Mouse (Mus musculus): ENCODE measurements at regions not wholly inside any gene's neighbourhood (a gene's known extent, or its start where the extent isn't known, plus 50 kb on each side); places are given as distances from the start of the nearest gene placed in this dataset.

DNA sequence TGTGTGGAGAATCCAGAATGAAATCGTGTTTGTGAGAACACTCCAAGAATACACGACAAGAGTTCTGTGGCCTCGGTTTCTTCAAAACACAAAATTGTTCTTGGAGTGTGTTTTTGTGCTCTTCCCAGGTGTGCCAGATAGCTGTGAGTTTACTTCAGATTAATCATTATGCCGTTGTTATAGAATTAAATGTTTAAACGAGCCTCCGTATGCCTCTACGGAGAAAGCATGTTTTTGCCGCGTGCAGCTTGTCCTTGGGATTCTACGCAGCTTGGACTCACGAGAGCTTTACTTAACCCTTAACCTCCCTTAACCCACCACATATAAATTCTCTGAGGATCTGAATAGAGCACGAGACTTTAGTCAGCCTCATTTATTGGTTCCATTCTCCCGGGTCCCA is 455.7 kb upstream of the Kazn start:
- Histone ChIP-seq H3K4me2 (replicated peaks; ENCODE audit: low read depth, low read length) (no peak overlapping the region), H3K9me3 (ENCODE audit: control insufficient read depth, low read length) (no peaks in the 10 kb centered on the region), H3K27ac (ENCODE audit: low read depth, low read length) (no peak overlapping the region), H3K27me3 (ENCODE audit: control insufficient read depth, insufficient read depth, low read length) (no peaks in the 10 kb centered on the region), H3K4me3 (ENCODE audit: low read length) (no peak overlapping the region), H3K36me3 (ENCODE audit: control insufficient read depth, insufficient read depth, low read length) (no peaks in the 10 kb centered on the region), H3K9ac (ENCODE audit: low read depth, low read length) (no peak overlapping the region), H3K4me1 (ENCODE audit: control insufficient read depth, insufficient read depth, low read length) (no peaks in the 10 kb centered on the region)
- WGBS: 52% methylated on average over 13 of the region's 13 CpGs
- no peak for ATAC-seq (ENCODE audit: low FRiP score, low TSS enrichment)

DNA sequence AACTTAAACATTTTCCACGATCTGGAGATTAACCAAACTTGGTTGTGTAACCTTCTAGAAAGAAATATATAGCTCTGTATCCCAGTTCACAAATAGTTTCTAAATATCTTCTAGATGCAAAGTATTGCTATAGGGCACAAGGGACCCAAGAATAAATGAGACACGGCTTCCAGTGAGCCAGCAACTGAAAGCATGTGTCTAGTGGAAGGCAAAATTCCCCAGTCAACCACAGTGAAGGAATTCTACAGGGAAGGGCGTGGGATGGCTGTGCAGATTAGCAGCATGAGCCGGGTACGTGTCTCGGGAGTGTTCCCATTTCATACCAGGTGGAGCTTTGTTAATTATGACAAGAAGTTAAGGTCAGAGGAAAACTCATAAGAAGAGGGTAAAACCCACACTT is 449.0 kb upstream of the Kazn start:
- H3K36me3 ChIP-seq (ENCODE audit: control insufficient read depth, insufficient read depth, low read length): no peaks in the 10 kb centered on the region
- no peak overlapping the region for H3K9ac ChIP-seq (ENCODE audit: low read depth, low read length)
- no peaks in the 10 kb centered on the region for H3K9me3 ChIP-seq (ENCODE audit: control insufficient read depth, low read length)
- no peak overlapping the region for H3K27ac ChIP-seq (ENCODE audit: low read depth, low read length)
- H3K4me1 ChIP-seq (ENCODE audit: control insufficient read depth, insufficient read depth, low read length): no peaks in the 10 kb centered on the region
- no peak overlapping the region for H3K4me2 ChIP-seq (replicated peaks; ENCODE audit: low read depth, low read length)
- H3K4me3 ChIP-seq (ENCODE audit: low read length): no peak overlapping the region
- no peaks in the 10 kb centered on the region for H3K27me3 ChIP-seq (ENCODE audit: control insufficient read depth, insufficient read depth, low read length)
- 87% methylated on average over 6 of the region's 6 CpGs for WGBS
- ATAC-seq (ENCODE audit: low FRiP score, low TSS enrichment): no peak

DNA sequence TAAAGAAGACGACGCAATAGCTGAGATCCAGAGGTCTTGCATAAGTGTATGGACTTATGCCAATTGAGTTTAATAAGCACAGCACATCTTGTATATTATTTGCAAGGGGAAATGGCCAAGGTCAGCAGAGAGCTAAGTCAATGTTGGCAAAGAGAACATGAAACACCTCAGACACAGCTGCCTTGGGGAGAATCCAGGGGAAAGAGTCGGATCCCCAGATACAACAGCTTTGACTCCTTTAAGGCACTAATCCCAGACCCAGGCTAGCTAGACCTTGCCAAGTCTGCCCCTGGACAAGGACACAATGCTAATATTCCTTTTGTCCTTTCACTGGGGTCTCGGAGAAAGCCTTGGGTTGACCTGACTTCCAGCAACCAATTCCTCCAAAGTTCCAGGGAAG is 438.2 kb upstream of the Kazn start:
- H3K36me3 ChIP-seq (ENCODE audit: control insufficient read depth, insufficient read depth, low read length): no peaks in the 10 kb centered on the region
- no peak overlapping the region for H3K9ac ChIP-seq (ENCODE audit: low read depth, low read length)
- H3K4me2 ChIP-seq (replicated peaks; ENCODE audit: low read depth, low read length): no peak overlapping the region
- 96% methylated on average over 4 of the region's 4 CpGs for WGBS
- no peak overlapping the region for H3K4me3 ChIP-seq (ENCODE audit: low read length)
- H3K9me3 ChIP-seq (ENCODE audit: control insufficient read depth, low read length): no peaks in the 10 kb centered on the region
- ATAC-seq (ENCODE audit: low FRiP score, low TSS enrichment): no peak
- no peak overlapping the region for H3K27ac ChIP-seq (ENCODE audit: low read depth, low read length)
- 0 out of 2 replicates have a peak, but pooled peaks cover under 1% of the 10 kb centered on the region for H3K4me1 ChIP-seq (ENCODE audit: control insufficient read depth, insufficient read depth, low read length)
- no peaks in the 10 kb centered on the region for H3K27me3 ChIP-seq (ENCODE audit: control insufficient read depth, insufficient read depth, low read length)

DNA sequence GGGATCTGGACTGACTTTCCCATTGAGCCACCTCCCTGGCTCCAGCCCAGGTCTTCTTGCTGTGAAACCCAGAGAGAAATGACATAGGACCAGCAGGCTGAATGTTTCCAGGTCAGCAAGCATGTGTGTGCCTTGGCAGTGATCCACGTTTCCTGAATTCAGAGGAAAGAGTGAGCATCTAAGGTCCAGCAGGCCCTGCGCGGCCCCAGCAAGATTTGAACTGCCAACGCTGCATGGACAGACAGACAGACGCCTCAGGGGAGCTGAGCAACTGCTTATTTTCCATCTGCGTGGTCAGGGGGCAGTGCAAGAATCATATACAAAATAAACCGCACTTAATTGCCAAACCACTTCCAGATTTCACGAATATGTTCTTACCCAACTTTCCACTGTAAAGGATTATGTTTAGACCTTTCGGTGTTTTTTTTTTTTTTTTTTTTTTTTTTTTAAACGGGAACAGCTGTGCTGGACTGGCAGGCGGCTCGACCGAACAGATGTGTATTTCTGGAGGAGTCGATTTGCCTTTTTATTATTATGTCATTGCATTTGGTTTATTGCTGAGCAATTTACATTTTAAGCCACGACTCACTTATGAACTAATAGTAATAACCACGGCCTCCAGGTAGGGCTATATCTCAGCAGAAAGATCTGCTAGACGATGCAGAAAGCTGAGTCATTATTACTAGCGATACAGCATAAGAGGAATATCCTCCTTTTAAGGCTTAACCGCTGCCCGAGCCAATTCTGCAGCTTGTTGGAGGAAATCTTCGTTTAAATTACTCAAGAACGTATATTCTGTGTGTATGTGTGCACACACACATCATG is 435.7 kb upstream of the Kazn start:
- WGBS: 60% methylated on average over 22 of the region's 22 CpGs
- no peak for ATAC-seq (ENCODE audit: low FRiP score, low TSS enrichment)
- no peaks in the 10 kb centered on the region for H3K27me3 ChIP-seq (ENCODE audit: control insufficient read depth, insufficient read depth, low read length)
- H3K4me3 ChIP-seq (ENCODE audit: low read length): no peak overlapping the region
- no peak overlapping the region for H3K4me2 ChIP-seq (replicated peaks; ENCODE audit: low read depth, low read length)
- H3K4me1 ChIP-seq (ENCODE audit: control insufficient read depth, insufficient read depth, low read length): 0 out of 2 replicates have a peak, but pooled peaks cover 7% of the 10 kb centered on the region
- H3K9me3 ChIP-seq (ENCODE audit: control insufficient read depth, low read length): no peaks in the 10 kb centered on the region
- no peak overlapping the region for H3K9ac ChIP-seq (ENCODE audit: low read depth, low read length)
- H3K36me3 ChIP-seq (ENCODE audit: control insufficient read depth, insufficient read depth, low read length): no peaks in the 10 kb centered on the region
- H3K27ac ChIP-seq (ENCODE audit: low read depth, low read length): no peak overlapping the region

DNA sequence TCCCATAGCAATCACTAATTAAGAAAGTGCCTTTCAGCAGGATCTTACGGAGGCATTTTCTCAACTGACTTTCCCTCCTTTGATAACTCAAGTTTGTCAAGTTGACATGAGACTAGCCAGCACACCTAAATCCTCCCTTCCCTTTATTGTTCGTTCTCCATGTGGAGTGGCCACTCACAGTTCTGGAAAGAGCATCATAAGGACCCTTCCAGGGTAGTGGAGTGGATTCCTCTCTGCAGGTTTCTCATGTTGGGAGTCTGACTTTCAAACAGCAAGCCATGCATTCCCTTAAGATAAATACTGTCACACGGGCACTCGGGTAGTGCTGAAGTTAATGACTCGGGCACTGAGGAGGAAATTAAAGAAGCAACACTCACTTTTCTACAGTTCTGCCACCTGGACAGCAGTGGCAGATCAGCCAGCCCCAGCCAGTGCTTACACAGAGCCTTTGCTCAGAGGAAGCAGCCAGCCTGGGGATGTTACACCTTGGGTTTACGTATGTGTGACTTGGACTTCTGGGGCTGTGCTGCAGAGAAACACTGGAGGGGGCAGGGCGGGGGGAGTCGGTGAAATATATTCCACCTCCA is 432.8 kb upstream of the Kazn start:
- 38% methylated on average over 8 of the region's 8 CpGs for WGBS
- ATAC-seq (ENCODE audit: low FRiP score, low TSS enrichment): peak; percentile 85; the same call in 1 of the 2 replicates

DNA sequence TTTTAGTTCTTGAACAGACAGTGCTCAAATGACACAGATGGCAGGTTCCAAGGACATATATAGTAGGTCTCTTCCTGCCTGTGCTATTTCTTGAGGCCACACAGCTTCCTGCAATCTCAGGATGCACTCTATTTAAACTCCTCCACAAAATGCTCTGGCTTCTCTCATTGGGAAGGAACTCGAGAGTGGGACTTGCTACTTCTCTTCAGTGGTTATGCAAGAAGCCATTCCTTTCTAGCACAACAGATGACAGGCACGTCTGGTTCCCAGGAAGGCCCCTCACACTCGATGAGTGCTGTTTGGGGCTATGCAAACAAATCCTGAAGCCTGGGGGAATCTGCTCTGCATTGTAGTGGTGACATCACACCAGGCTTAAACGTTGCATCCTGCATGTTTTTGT is 425.6 kb upstream of the Kazn start:
- H3K4me2 ChIP-seq (replicated peaks; ENCODE audit: low read depth, low read length): no peak overlapping the region
- no peak overlapping the region for H3K9ac ChIP-seq (ENCODE audit: low read depth, low read length)
- H3K9me3 ChIP-seq (ENCODE audit: control insufficient read depth, low read length): no peaks in the 10 kb centered on the region
- H3K27me3 ChIP-seq (ENCODE audit: control insufficient read depth, insufficient read depth, low read length): no peaks in the 10 kb centered on the region
- H3K4me1 ChIP-seq (ENCODE audit: control insufficient read depth, insufficient read depth, low read length): no peaks in the 10 kb centered on the region
- WGBS: 53% methylated on average over 4 of the region's 4 CpGs
- no peak for ATAC-seq (ENCODE audit: low FRiP score, low TSS enrichment)
- no peak overlapping the region for H3K4me3 ChIP-seq (ENCODE audit: low read length)
- H3K36me3 ChIP-seq (ENCODE audit: control insufficient read depth, insufficient read depth, low read length): no peaks in the 10 kb centered on the region
- no peak overlapping the region for H3K27ac ChIP-seq (ENCODE audit: low read depth, low read length)

More for the DNA sequence above, 432.8 kb upstream of the Kazn start:
- no peaks in the 10 kb centered on the region for H3K27me3 ChIP-seq (ENCODE audit: control insufficient read depth, insufficient read depth, low read length)
- no peak overlapping the region; the same call in 1 of the 2 replicates for H3K4me2 ChIP-seq (replicated peaks; ENCODE audit: low read depth, low read length)
- H3K36me3 ChIP-seq (ENCODE audit: control insufficient read depth, insufficient read depth, low read length): no peaks in the 10 kb centered on the region
- no peak overlapping the region for H3K27ac ChIP-seq (ENCODE audit: low read depth, low read length)
- no peaks in the 10 kb centered on the region for H3K9me3 ChIP-seq (ENCODE audit: control insufficient read depth, low read length)
- H3K4me3 ChIP-seq (ENCODE audit: low read length): no peak overlapping the region
- H3K9ac ChIP-seq (ENCODE audit: low read depth, low read length): no peak overlapping the region
- 0 out of 2 replicates have a peak, but pooled peaks cover 7% of the 10 kb centered on the region for H3K4me1 ChIP-seq (ENCODE audit: control insufficient read depth, insufficient read depth, low read length)

DNA sequence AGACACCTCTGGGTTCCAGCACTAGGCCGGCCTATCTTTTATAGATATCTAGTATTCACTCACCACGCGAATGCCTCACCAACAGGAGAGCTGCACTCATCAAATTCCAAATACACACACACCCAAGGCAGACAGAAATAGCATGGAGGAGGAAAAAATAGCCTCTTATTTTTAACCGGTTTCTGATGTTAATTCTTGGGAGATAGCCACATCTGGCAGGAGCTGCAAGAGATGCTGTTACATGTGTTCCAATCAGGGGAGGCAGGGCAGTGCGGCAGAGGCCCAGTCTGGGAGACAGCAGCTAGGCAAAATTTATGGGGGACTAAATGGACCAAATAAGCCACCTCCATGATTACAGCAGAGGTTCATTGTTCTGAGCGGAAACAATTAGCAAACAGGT is 419.0 kb upstream of the Kazn start:
- ATAC-seq (ENCODE audit: low FRiP score, low TSS enrichment): no peak
- H3K36me3 ChIP-seq (ENCODE audit: control insufficient read depth, insufficient read depth, low read length): no peaks in the 10 kb centered on the region
- H3K4me2 ChIP-seq (replicated peaks; ENCODE audit: low read depth, low read length): no peak overlapping the region
- H3K27me3 ChIP-seq (ENCODE audit: control insufficient read depth, insufficient read depth, low read length): no peaks in the 10 kb centered on the region
- H3K9ac ChIP-seq (ENCODE audit: low read depth, low read length): no peak overlapping the region
- H3K9me3 ChIP-seq (ENCODE audit: control insufficient read depth, low read length): 0 out of 2 replicates have a peak, but pooled peaks cover 1% of the 10 kb centered on the region
- H3K27ac ChIP-seq (ENCODE audit: low read depth, low read length): no peak overlapping the region
- H3K4me1 ChIP-seq (ENCODE audit: control insufficient read depth, insufficient read depth, low read length): no peaks in the 10 kb centered on the region
- no peak overlapping the region for H3K4me3 ChIP-seq (ENCODE audit: low read length)
- 76% methylated on average over 6 of the region's 6 CpGs for whole genome bisulfite sequencing

DNA sequence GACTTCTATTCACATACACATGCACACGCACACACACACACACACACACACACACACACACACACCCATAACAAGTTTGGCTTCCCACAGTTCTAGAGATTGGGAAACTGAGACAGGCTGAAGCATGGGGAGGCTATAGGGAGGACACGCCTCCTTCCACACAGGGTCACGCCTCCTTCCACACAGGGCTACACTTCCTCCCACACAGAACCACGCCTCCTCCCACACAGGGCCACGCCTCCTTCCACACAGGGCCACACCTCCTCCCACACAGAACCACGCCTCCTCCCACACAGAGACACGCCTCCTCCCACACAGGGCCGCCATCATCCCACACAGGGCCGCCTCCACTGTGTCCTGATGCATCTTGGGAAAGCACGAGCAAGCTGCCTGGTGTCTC is 401.9 kb upstream of the Kazn start:
- ATAC-seq (ENCODE audit: low FRiP score, low TSS enrichment): 0 out of 2 replicates have a peak, but pooled peaks have one; percentile 41
- Histone ChIP-seq H3K27ac (ENCODE audit: low read depth, low read length) (no peak overlapping the region), H3K9me3 (ENCODE audit: control insufficient read depth, low read length) (no peaks in the 10 kb centered on the region), H3K36me3 (ENCODE audit: control insufficient read depth, insufficient read depth, low read length) (no peaks in the 10 kb centered on the region), H3K27me3 (ENCODE audit: control insufficient read depth, insufficient read depth, low read length) (no peaks in the 10 kb centered on the region), H3K4me1 (ENCODE audit: control insufficient read depth, insufficient read depth, low read length) (0 out of 2 replicates have a peak, but pooled peaks cover 3% of the 10 kb centered on the region), H3K4me2 (replicated peaks; ENCODE audit: low read depth, low read length) (no peak overlapping the region), H3K9ac (ENCODE audit: low read depth, low read length) (no peak overlapping the region), H3K4me3 (ENCODE audit: low read length) (no peak overlapping the region)
- 88% methylated on average over 10 of the region's 10 CpGs for WGBS

DNA sequence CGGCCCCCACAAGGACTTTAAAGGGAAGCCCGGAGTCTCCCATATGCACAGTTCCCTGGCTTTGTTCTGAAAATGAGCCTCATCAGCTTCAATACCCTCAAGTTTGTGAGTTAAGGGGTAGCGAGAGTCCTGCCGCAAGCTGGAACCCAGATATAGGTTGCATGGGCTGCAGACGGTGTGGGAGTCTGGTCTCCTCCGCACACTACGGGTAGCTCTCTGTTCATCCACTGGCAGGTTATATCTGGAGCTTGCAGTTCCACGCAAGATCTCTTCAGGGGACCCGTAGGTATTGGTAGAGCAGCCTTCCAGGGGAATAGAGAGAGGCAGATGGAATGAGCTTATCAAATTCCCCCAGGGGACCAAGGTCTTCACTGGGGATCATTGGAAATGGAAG is 400.1 kb upstream of the Kazn start:
- Histone ChIP-seq H3K27me3 (ENCODE audit: control insufficient read depth, insufficient read depth, low read length) (no peaks in the 10 kb centered on the region), H3K4me2 (replicated peaks; ENCODE audit: low read depth, low read length) (no peak overlapping the region), H3K27ac (ENCODE audit: low read depth, low read length) (no peak overlapping the region), H3K9me3 (ENCODE audit: control insufficient read depth, low read length) (no peaks in the 10 kb centered on the region), H3K36me3 (ENCODE audit: control insufficient read depth, insufficient read depth, low read length) (no peaks in the 10 kb centered on the region), H3K4me1 (ENCODE audit: control insufficient read depth, insufficient read depth, low read length) (0 out of 2 replicates have a peak, but pooled peaks cover 3% of the 10 kb centered on the region), H3K9ac (ENCODE audit: low read depth, low read length) (no peak overlapping the region), H3K4me3 (ENCODE audit: low read length) (no peak overlapping the region)
- ATAC-seq (ENCODE audit: low FRiP score, low TSS enrichment): no peak
- WGBS: 72% methylated on average over 9 of the region's 9 CpGs

All from kidney, embryonic 14.5 days (tissue).